Mouse (Mus musculus): ENCODE results near the gene Trim44.
A peak's percentile ranks its signal among the peaks of the same experiment; 100 is the strongest.

DNA sequence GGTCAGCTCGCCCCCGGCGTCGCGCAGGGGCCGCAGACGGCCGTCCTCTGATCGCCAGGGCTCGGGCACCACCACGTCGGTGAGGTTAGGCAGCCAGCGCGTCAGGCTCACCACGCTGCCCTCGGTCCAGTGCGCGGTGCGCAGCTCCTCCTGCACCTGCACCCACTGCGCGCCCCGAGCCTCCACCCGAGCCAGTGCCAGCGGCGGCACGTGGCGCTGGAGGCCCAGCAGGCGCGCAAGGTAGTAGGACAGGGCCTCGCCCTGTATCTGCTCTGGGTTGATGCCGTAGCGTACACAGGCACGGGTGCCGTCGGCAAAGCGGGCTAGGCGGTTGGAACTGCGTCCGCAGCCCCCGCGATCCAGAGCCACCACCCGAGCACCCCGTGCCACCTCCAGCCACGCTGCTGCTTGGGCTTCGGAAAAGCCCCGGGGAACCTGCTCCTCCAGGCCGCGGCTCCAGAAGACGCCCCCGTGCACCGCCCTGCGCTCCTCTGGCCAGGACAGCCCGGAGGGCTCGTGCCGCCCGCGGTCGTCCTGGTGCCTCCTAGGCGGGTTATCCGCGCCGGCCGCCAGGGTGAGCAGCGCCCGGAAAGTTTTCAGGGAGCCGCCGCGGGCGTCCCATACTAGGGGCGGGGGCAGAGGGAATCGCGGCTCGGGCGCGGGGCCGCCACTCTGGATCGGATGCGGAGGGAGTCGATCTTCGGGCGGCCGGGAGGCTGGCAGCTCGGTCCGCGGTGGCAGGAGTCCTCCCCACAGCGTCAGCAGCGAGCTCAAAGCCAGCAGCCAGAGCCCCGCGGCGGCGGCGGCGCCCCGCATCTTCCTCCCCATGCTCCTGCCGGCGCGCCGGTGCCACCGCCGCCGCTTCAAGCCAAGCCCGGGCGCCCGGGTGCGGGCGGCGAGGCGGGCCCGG, 43.4 kb upstream of the Trim44 start:
- TF ChIP-seq CTCF (IDR thresholded peaks at IDR 0.05; ENCODE audit: borderline replicate concordance, control insufficient read depth, extremely low read depth, insufficient read depth, low read length, poor library complexity) (peak; percentile 46; the same call in 1 of the 2 replicates), POLR2A (IDR thresholded peaks at IDR 0.05; ENCODE audit: control insufficient read depth, extremely low read depth, insufficient read depth, low read length, poor library complexity) (no peak)
